In genomic region chr6:134617589-134617988, GRCm38 (mm10) we compare ENCODE assay signal across 28 mouse cellular contexts. TPM values are rescaled to one million over a fixed set of nuclear protein-coding genes. Genes with fewer than 3 reads are reported as not detected.
DNase-seq lines count a peak whose midpoint lies in the region; ATAC-seq and TF ChIP-seq lines count a peak whose summit lies in the region.
"Had no signal": no experiment of that assay in that cellular context is flagged by ENCODE, and none has a peak within 500 bp of the region (broad histone marks: within the 10 kb centered on the region; RNA-seq: fewer than 3 reads in every experiment).

No protein-coding gene starts in this region.

- H3K4me2 ChIP-seq in kidney, postnatal 0 days (ENCODE audit: low read length): no peak overlapping the region
- no peak overlapping the region for H3K4me2 ChIP-seq in midbrain, embryonic 13.5 days (replicated peaks)
- H3K4me2 ChIP-seq: heart, embryonic 12.5 days; hindbrain, embryonic 14.5 days; limb, embryonic 12.5 days had no signal

- H3K4me3 ChIP-seq in kidney, postnatal 0 days (replicated peaks; ENCODE audit: low read depth, low read length): no peak overlapping the region
- no peak overlapping the region for H3K4me3 ChIP-seq in testis, adult 2 months (ENCODE audit: control insufficient read depth, low read depth, low read length)
- H3K4me3 ChIP-seq in midbrain, embryonic 13.5 days (replicated peaks): no peak overlapping the region
- H3K4me3 ChIP-seq in limb, embryonic 10.5 days: no peak overlapping the region
- H3K4me3 ChIP-seq: gastrocnemius, adult 2 months; heart, embryonic 12.5 days; limb, embryonic 12.5 days had no signal

- no peak for DNase-seq in kidney, postnatal 0 days (ENCODE audit: low spot score)
- no peak for DNase-seq in kidney, adult 9 months
- DNase-seq in testis, postnatal 10 days (ENCODE audit: low spot score): no peak
- DNase-seq in ZHBTc4 (ENCODE audit: low read depth, low spot score): peak; percentile 77
- DNase-seq in limb, embryonic 10.5 days (ENCODE audit: low spot score): no peak
- DNase-seq: adrenal gland, adult 2 months; adrenal gland, postnatal 36 days; cerebellum, adult 8-10 months; cerebellum, postnatal 25 days; gastrocnemius, adult 2 months; gastrocnemius, postnatal 36 days; heart, adult 18-20 months; heart, postnatal 4 days; kidney, adult 2 months; kidney, postnatal 10 days; midbrain, embryonic 14.5 days; right cerebral cortex, adult 18-20 months; spleen, adult 18-20 months; thymus, postnatal 4 days had no signal

- ATAC-seq in kidney, postnatal 0 days (replicated peaks; ENCODE audit: low FRiP score, low read depth): no peak
- ATAC-seq in midbrain, embryonic 13.5 days: no peak
- ATAC-seq: activated CD4-positive, CD25-positive, alpha-beta regulatory T cell, adult 4 months; forebrain, embryonic 14.5 days; inflammation-experienced regulatory T-cells, adult 6 months had no signal

- H3K9ac ChIP-seq in kidney, postnatal 0 days (ENCODE audit: low read depth, low read length): no peak overlapping the region
- no peak overlapping the region for H3K9ac ChIP-seq in midbrain, embryonic 13.5 days (replicated peaks)
- H3K9ac ChIP-seq: heart, embryonic 12.5 days; hindbrain, embryonic 14.5 days; limb, embryonic 12.5 days had no signal

- no peaks in the 10 kb centered on the region for H3K36me3 ChIP-seq in kidney, postnatal 0 days (ENCODE audit: insufficient read depth, low read length)
- no peaks in the 10 kb centered on the region for H3K36me3 ChIP-seq in testis, adult 2 months (ENCODE audit: control insufficient read depth, insufficient read depth, low read length)
- no peaks in the 10 kb centered on the region for H3K36me3 ChIP-seq in midbrain, embryonic 13.5 days
- no peaks in the 10 kb centered on the region for H3K36me3 ChIP-seq in limb, embryonic 10.5 days
- H3K36me3 ChIP-seq: heart, embryonic 12.5 days; limb, embryonic 12.5 days had no signal

- 53% methylated on average over 3 of the region's 3 CpGs for WGBS in kidney, postnatal 0 days
- 52% methylated on average over 3 of the region's 3 CpGs for WGBS in midbrain, embryonic 13.5 days
- WGBS in limb, embryonic 10.5 days: 58% methylated on average over 3 of the region's 3 CpGs

- no peak for TF ChIP-seq POLR2A in testis, adult 2 months (IDR thresholded peaks at IDR 0.05; ENCODE audit: control insufficient read depth, low read depth, low read length)

- peak; percentile 31; the same call in 1 of the 2 replicates for TF ChIP-seq CTCF in kidney, postnatal 0 days (IDR thresholded peaks at IDR 0.05; ENCODE audit: low read depth)
- peak; percentile 10; the same call in 1 of the 2 replicates for TF ChIP-seq CTCF in testis, adult 2 months (IDR thresholded peaks at IDR 0.05; ENCODE audit: control insufficient read depth, insufficient read depth, insufficient replicate concordance, low read depth, low read length)

- no peak overlapping the region for H3K27ac ChIP-seq in kidney, postnatal 0 days
- H3K27ac ChIP-seq in testis, adult 2 months (ENCODE audit: control insufficient read depth, insufficient read depth, low read depth, low read length): no peak overlapping the region
- no peak overlapping the region for H3K27ac ChIP-seq in midbrain, embryonic 13.5 days
- H3K27ac ChIP-seq in limb, embryonic 10.5 days: no peak overlapping the region
- H3K27ac ChIP-seq: gastrocnemius, adult 2 months; hindbrain, embryonic 14.5 days; limb, embryonic 12.5 days; macrophage had no signal

- no peaks in the 10 kb centered on the region for H3K27me3 ChIP-seq in kidney, postnatal 0 days (ENCODE audit: insufficient read depth, low read length)
- no peaks in the 10 kb centered on the region for H3K27me3 ChIP-seq in testis, adult 2 months (ENCODE audit: control insufficient read depth, insufficient read depth, low read length)
- no peaks in the 10 kb centered on the region for H3K27me3 ChIP-seq in midbrain, embryonic 13.5 days
- no peaks in the 10 kb centered on the region for H3K27me3 ChIP-seq in limb, embryonic 10.5 days (ENCODE audit: low read depth, poor library complexity, severe bottlenecking)
- H3K27me3 ChIP-seq: heart, embryonic 12.5 days; limb, embryonic 12.5 days had no signal

- H3K4me1 ChIP-seq in kidney, postnatal 0 days (replicated peaks; ENCODE audit: insufficient read depth, low read length): peaks cover 4% of the 10 kb centered on the region; the same call in 1 of the 2 replicates
- no peaks in the 10 kb centered on the region for H3K4me1 ChIP-seq in testis, adult 2 months (ENCODE audit: control insufficient read depth, insufficient read depth, low read length)
- no peaks in the 10 kb centered on the region for H3K4me1 ChIP-seq in midbrain, embryonic 13.5 days (replicated peaks)
- H3K4me1 ChIP-seq in limb, embryonic 10.5 days: no peaks in the 10 kb centered on the region
- H3K4me1 ChIP-seq: limb, embryonic 12.5 days had no signal

- H3K9me3 ChIP-seq in kidney, postnatal 0 days (replicated peaks; ENCODE audit: low read length): no peaks in the 10 kb centered on the region
- H3K9me3 ChIP-seq in midbrain, embryonic 13.5 days: no peaks in the 10 kb centered on the region
- no peaks in the 10 kb centered on the region for H3K9me3 ChIP-seq in limb, embryonic 10.5 days (replicated peaks)
- H3K9me3 ChIP-seq: heart, embryonic 12.5 days; limb, embryonic 12.5 days had no signal

RNA-seq across cellular contexts. Expression of gene Mansc1, which starts 14.7 kb away (rescaled TPM):
- 13.3 and 13.5 TPM in 2 replicates for polyA plus RNA-seq in kidney, postnatal 0 days (2015; fragmentation: Nextera tagmentation; extraction: Ambion mirVana)
- polyA plus RNA-seq in testis, adult 2 months (2012; rRNA removed): 0.53 and 0.59 TPM in 2 replicates
- 0.92 and 1.1 TPM in 2 replicates for polyA plus RNA-seq in midbrain, embryonic 13.5 days (2015; fragmentation: Nextera tagmentation; extraction: Ambion mirVana)
- polyA plus RNA-seq in limb, embryonic 10.5 days (2016; fragmentation: Nextera tagmentation; extraction: Ambion mirVana): 0.33 and 0.51 TPM in 2 replicates

RNA-seq across cellular contexts. Expression of gene Borcs5, which starts 21.7 kb away (rescaled TPM):
- polyA plus RNA-seq in kidney, postnatal 0 days (2015; fragmentation: Nextera tagmentation; extraction: Ambion mirVana): 20.0 and 20.1 TPM in 2 replicates
- 7.9 and 8.7 TPM in 2 replicates for polyA plus RNA-seq in testis, adult 2 months (2012; rRNA removed)
- polyA plus RNA-seq in midbrain, embryonic 13.5 days (2015; fragmentation: Nextera tagmentation; extraction: Ambion mirVana): 46.9 and 48.6 TPM in 2 replicates
- 14.8 and 18.0 TPM in 2 replicates for polyA plus RNA-seq in limb, embryonic 10.5 days (2016; fragmentation: Nextera tagmentation; extraction: Ambion mirVana)

RNA-seq across cellular contexts. Expression of gene Lrp6, which starts 50.8 kb away (rescaled TPM):
- 32.4 and 35.3 TPM in 2 replicates for polyA plus RNA-seq in kidney, postnatal 0 days (2015; fragmentation: Nextera tagmentation; extraction: Ambion mirVana)
- 3.6 and 3.8 TPM in 2 replicates for polyA plus RNA-seq in testis, adult 2 months (2012; rRNA removed)
- 23.6 and 24.3 TPM in 2 replicates for polyA plus RNA-seq in midbrain, embryonic 13.5 days (2015; fragmentation: Nextera tagmentation; extraction: Ambion mirVana)
- polyA plus RNA-seq in limb, embryonic 10.5 days (2016; fragmentation: Nextera tagmentation; extraction: Ambion mirVana): 25.3 and 33.4 TPM in 2 replicates
